Mouse (Mus musculus): ENCODE data around the gene Gm266. TPM values are rescaled to one million over a fixed set of nuclear protein-coding genes. Genes with fewer than 3 reads are reported as not detected.
"Not testable (repeated sequence)": the region's sequence is repeated elsewhere in the genome, so short reads cannot be mapped to it uniquely, and the experiment has no call there.

Gene Gm266
- not detected in 2 replicates for total RNA-seq (2017)

- ATAC-seq (ENCODE audit: extremely low read depth, insufficient number of reproducible peaks, low FRiP score, poor library complexity, severe bottlenecking): no peak
Measured at GRCm38 (mm10) chr12:111485652-111486306, at the start of gene Gm266. TSS of gene Gm266 (minus strand) at chr12:111485823.

- no peak for ATAC-seq (ENCODE audit: extremely low read depth, insufficient number of reproducible peaks, low FRiP score, poor library complexity, severe bottlenecking)
Measured at GRCm38 (mm10) chr12:111535281-111535680, 49.7 kb upstream of the Gm266 start.

- ATAC-seq (ENCODE audit: extremely low read depth, insufficient number of reproducible peaks, low FRiP score, poor library complexity, severe bottlenecking): no peak
Measured at GRCm38 (mm10) chr12:111533096-111533794, 47.6 kb upstream of the Gm266 start.

GRCm38 (mm10) chr12:111529192-111529591 lies 43.6 kb upstream of the Gm266 start:
- ATAC-seq (ENCODE audit: extremely low read depth, insufficient number of reproducible peaks, low FRiP score, poor library complexity, severe bottlenecking): no peak

GRCm38 (mm10) chr12:111527643-111528281 lies 42.1 kb upstream of the Gm266 start:
- ATAC-seq (ENCODE audit: extremely low read depth, insufficient number of reproducible peaks, low FRiP score, poor library complexity, severe bottlenecking): no peak

GRCm38 (mm10) chr12:111524883-111525282 lies 39.3 kb upstream of the Gm266 start:
- ATAC-seq (ENCODE audit: extremely low read depth, insufficient number of reproducible peaks, low FRiP score, poor library complexity, severe bottlenecking): peak; percentile 64

- ATAC-seq (ENCODE audit: extremely low read depth, insufficient number of reproducible peaks, low FRiP score, poor library complexity, severe bottlenecking): no peak
Measured at GRCm38 (mm10) chr12:111524469-111524868, 38.8 kb upstream of the Gm266 start.

GRCm38 (mm10) chr12:111520994-111521393 lies 35.4 kb upstream of the Gm266 start:
- no peak for ATAC-seq (ENCODE audit: extremely low read depth, insufficient number of reproducible peaks, low FRiP score, poor library complexity, severe bottlenecking)

GRCm38 (mm10) chr12:111519821-111520220 lies 34.2 kb upstream of the Gm266 start:
- ATAC-seq (ENCODE audit: extremely low read depth, insufficient number of reproducible peaks, low FRiP score, poor library complexity, severe bottlenecking): no peak

- ATAC-seq (ENCODE audit: extremely low read depth, insufficient number of reproducible peaks, low FRiP score, poor library complexity, severe bottlenecking): no peak
Measured at GRCm38 (mm10) chr12:111518391-111518790, 32.8 kb upstream of the Gm266 start.

GRCm38 (mm10) chr12:111517901-111518300 lies 32.3 kb upstream of the Gm266 start:
- ATAC-seq (ENCODE audit: extremely low read depth, insufficient number of reproducible peaks, low FRiP score, poor library complexity, severe bottlenecking): no peak

- peak; percentile 76 for ATAC-seq (ENCODE audit: extremely low read depth, insufficient number of reproducible peaks, low FRiP score, poor library complexity, severe bottlenecking)
Measured at GRCm38 (mm10) chr12:111516826-111517225, 31.2 kb upstream of the Gm266 start.

GRCm38 (mm10) chr12:111515920-111516319 lies 30.3 kb upstream of the Gm266 start:
- ATAC-seq (ENCODE audit: extremely low read depth, insufficient number of reproducible peaks, low FRiP score, poor library complexity, severe bottlenecking): no peak

GRCm38 (mm10) chr12:111514874-111515649 lies 29.4 kb upstream of the Gm266 start:
- no peak for ATAC-seq (ENCODE audit: extremely low read depth, insufficient number of reproducible peaks, low FRiP score, poor library complexity, severe bottlenecking)

- no peak for ATAC-seq (ENCODE audit: extremely low read depth, insufficient number of reproducible peaks, low FRiP score, poor library complexity, severe bottlenecking)
Measured at GRCm38 (mm10) chr12:111514231-111514792, 28.7 kb upstream of the Gm266 start.

- no peak for ATAC-seq (ENCODE audit: extremely low read depth, insufficient number of reproducible peaks, low FRiP score, poor library complexity, severe bottlenecking)
Measured at GRCm38 (mm10) chr12:111513673-111514072, 28.1 kb upstream of the Gm266 start.

GRCm38 (mm10) chr12:111512572-111513063 lies 27.0 kb upstream of the Gm266 start:
- no peak for ATAC-seq (ENCODE audit: extremely low read depth, insufficient number of reproducible peaks, low FRiP score, poor library complexity, severe bottlenecking)

- not testable (repeated sequence) for ATAC-seq (ENCODE audit: extremely low read depth, insufficient number of reproducible peaks, low FRiP score, poor library complexity, severe bottlenecking)
Measured at GRCm38 (mm10) chr12:111508438-111508837, 22.8 kb upstream of the Gm266 start.

GRCm38 (mm10) chr12:111507962-111508361 lies 22.3 kb upstream of the Gm266 start:
- ATAC-seq (ENCODE audit: extremely low read depth, insufficient number of reproducible peaks, low FRiP score, poor library complexity, severe bottlenecking): no peak
